31 mouse cellular contexts compared by ENCODE assay signal in the genomic region with DNA sequence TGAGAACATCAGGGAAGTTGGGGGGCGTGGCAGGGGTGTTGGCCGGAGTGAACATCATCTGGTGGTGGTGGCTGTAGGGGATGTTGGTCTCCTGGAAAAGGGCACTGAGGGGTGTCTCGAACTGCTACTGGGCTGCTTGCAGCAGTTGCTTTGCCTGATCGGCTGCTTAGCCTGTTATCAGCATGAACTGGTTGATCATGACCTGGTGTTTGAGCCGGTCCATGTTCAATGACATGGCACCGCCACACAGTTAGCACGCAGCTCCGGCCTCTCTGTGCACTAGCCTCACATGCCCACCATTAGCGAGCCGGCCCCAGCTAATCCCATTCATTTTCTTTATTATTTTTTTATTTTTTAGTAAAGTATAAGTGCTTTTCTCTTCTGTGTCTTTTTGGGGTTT. TPM values are rescaled to one million over a fixed set of nuclear protein-coding genes. Genes with fewer than 3 reads are reported as not detected.
A peak's percentile ranks its signal among the peaks of the same experiment; 100 is the strongest.
DNase-seq lines count a peak whose midpoint lies in the region; ATAC-seq and TF ChIP-seq lines count a peak whose summit lies in the region.
"Had no signal": no experiment of that assay in that cellular context is flagged by ENCODE, and none has a peak within 500 bp of the region (broad histone marks: within the 10 kb centered on the region; RNA-seq: fewer than 3 reads in every experiment).

No protein-coding gene starts in this region.

- no peak for TF ChIP-seq CTCF in MEL (IDR thresholded peaks at IDR 0.05 in 2 of 3, conservative IDR thresholded peaks at IDR 0.05 in 1 of 3; ENCODE audit: control insufficient read depth in 1 of 3, insufficient read depth in 1 of 3, low read depth in 2 of 3, low read length in 3 of 3, poor library complexity in 1 of 3, severe bottlenecking in 1 of 3)

- WGBS in liver, embryonic 11.5 days: 85% methylated on average over 10 of the region's 10 CpGs
- 73% methylated on average over 10 of the region's 10 CpGs for WGBS in liver, embryonic 12.5 days (ENCODE audit: insufficient replicate concordance)
- WGBS in hindbrain, embryonic 12.5 days: 93% methylated on average over 10 of the region's 10 CpGs

- no peak overlapping the region for H3K27ac ChIP-seq in liver, embryonic 11.5 days (ENCODE audit: low read depth, low read length)
- no peak overlapping the region for H3K27ac ChIP-seq in liver, embryonic 12.5 days
- H3K27ac ChIP-seq in MEL (ENCODE audit: control insufficient read depth, low read depth, low read length): peak overlapping the region; percentile 9; the same call in 1 of the 2 replicates
- H3K27ac ChIP-seq in hindbrain, embryonic 12.5 days: no peak overlapping the region
- H3K27ac ChIP-seq: embryonic facial prominence, embryonic 13.5 days; embryonic facial prominence, embryonic 15.5 days; forebrain, embryonic 13.5 days; forebrain, embryonic 15.5 days had no signal

- no peak for TF ChIP-seq EP300 in MEL (IDR thresholded peaks at IDR 0.05; ENCODE audit: low read depth in 1 of 2, low read length in 2 of 2)

- H3K9ac ChIP-seq in liver, embryonic 11.5 days (ENCODE audit: low read depth, low read length): no peak overlapping the region
- H3K9ac ChIP-seq in liver, embryonic 12.5 days: no peak overlapping the region
- H3K9ac ChIP-seq in MEL (ENCODE audit: control insufficient read depth, low read depth, low read length, poor library complexity, severe bottlenecking): no peak overlapping the region
- H3K9ac ChIP-seq in hindbrain, embryonic 12.5 days: no peak overlapping the region
- H3K9ac ChIP-seq: embryonic facial prominence, embryonic 13.5 days; embryonic facial prominence, embryonic 15.5 days; forebrain, embryonic 13.5 days; forebrain, embryonic 15.5 days; forebrain, postnatal 0 days had no signal

- H3K4me3 ChIP-seq in liver, embryonic 11.5 days (ENCODE audit: low read depth, low read length): no peak overlapping the region
- H3K4me3 ChIP-seq in liver, embryonic 12.5 days: no peak overlapping the region
- peak overlapping the region in 1 of 2 experiments; percentile 5; a peak in 1 of 4 replicates for H3K4me3 ChIP-seq in MEL (ENCODE audit: control insufficient read depth in 1 of 2, insufficient read depth in 1 of 2, low read depth in 2 of 2, low read length in 2 of 2)
- H3K4me3 ChIP-seq in hindbrain, embryonic 12.5 days: no peak overlapping the region
- H3K4me3 ChIP-seq: embryonic facial prominence, embryonic 13.5 days; embryonic facial prominence, embryonic 15.5 days; erythroblast, embryonic 14.5 days; forebrain, embryonic 13.5 days; forebrain, embryonic 15.5 days had no signal

- H3K27me3 ChIP-seq in liver, embryonic 11.5 days (replicated peaks; ENCODE audit: control insufficient read depth, insufficient read depth, low read length): no peaks in the 10 kb centered on the region
- H3K27me3 ChIP-seq in liver, embryonic 12.5 days (replicated peaks): no peaks in the 10 kb centered on the region
- no peaks in the 10 kb centered on the region for H3K27me3 ChIP-seq in MEL (ENCODE audit: control insufficient read depth in 1 of 2, insufficient read depth in 2 of 2, low read length in 2 of 2)
- no peaks in the 10 kb centered on the region for H3K27me3 ChIP-seq in hindbrain, embryonic 12.5 days
- H3K27me3 ChIP-seq: CH12.LX; embryonic facial prominence, embryonic 13.5 days; embryonic facial prominence, embryonic 15.5 days; forebrain, embryonic 13.5 days; forebrain, embryonic 15.5 days had no signal

- H3K4me2 ChIP-seq in liver, embryonic 11.5 days: no peak overlapping the region
- H3K4me2 ChIP-seq in liver, embryonic 12.5 days: no peak overlapping the region
- H3K4me2 ChIP-seq in hindbrain, embryonic 12.5 days (replicated peaks): no peak overlapping the region
- H3K4me2 ChIP-seq: embryonic facial prominence, embryonic 13.5 days; embryonic facial prominence, embryonic 15.5 days; forebrain, embryonic 13.5 days; forebrain, embryonic 15.5 days had no signal

- H3K36me3 ChIP-seq in liver, embryonic 11.5 days (ENCODE audit: control insufficient read depth, insufficient read depth, low read length): no peaks in the 10 kb centered on the region
- no peaks in the 10 kb centered on the region for H3K36me3 ChIP-seq in liver, embryonic 12.5 days
- peaks cover 0 to 7% of the 10 kb centered on the region in 2 experiments; a peak in 2 of 4 replicates for H3K36me3 ChIP-seq in MEL (ENCODE audit: control insufficient read depth in 1 of 2, insufficient read depth in 2 of 2, low read length in 2 of 2)
- H3K36me3 ChIP-seq in hindbrain, embryonic 12.5 days: no peaks in the 10 kb centered on the region
- H3K36me3 ChIP-seq: embryonic facial prominence, embryonic 13.5 days; embryonic facial prominence, embryonic 15.5 days; forebrain, embryonic 15.5 days; G1E had no signal

- peak; percentile 19; the same call in 1 of the 2 replicates for ATAC-seq in liver, embryonic 11.5 days (replicated peaks; ENCODE audit: low FRiP score)
- ATAC-seq in liver, embryonic 12.5 days: no peak
- ATAC-seq in erythroid progenitor cell, adult 5-6 weeks (replicated peaks; ENCODE audit: low FRiP score, poor library complexity, severe bottlenecking): peak; percentile 46; the same call in 1 of the 2 replicates
- peak; percentile 64 for ATAC-seq in megakaryocyte-erythroid progenitor cell, adult 5-6 weeks (replicated peaks; ENCODE audit: low FRiP score, low TSS enrichment, poor library complexity, severe bottlenecking)
- ATAC-seq in hindbrain, embryonic 12.5 days (ENCODE audit: low FRiP score): no peak
- ATAC-seq: CD4-positive, CD25-positive, alpha-beta regulatory T cell, adult 4 months; forebrain, embryonic 13.5 days; forebrain, embryonic 15.5 days; forebrain, postnatal 0 days had no signal

- DNase-seq in liver, embryonic 11.5 days (ENCODE audit: low spot score): no peak
- peak; percentile 44 for DNase-seq in MEL (ENCODE audit: low read depth, low spot score)
- DNase-seq in layer of hippocampus, adult 18-20 months (ENCODE audit: low spot score in 2 of 2): no peak
- DNase-seq: adrenal gland, adult 2 months; adrenal gland, postnatal 10 days; adrenal gland, postnatal 25 days; B cell, adult 2 months; cerebellum, adult 11 months; cerebellum, adult 18-20 months; cerebellum, adult 8-10 months; cerebellum, adult 9-11 months; cerebellum, postnatal 14 days; cerebellum, postnatal 36 days; embryo, embryonic 11 days; forebrain, postnatal 0 days had no signal

- TF ChIP-seq POLR2A in MEL (IDR thresholded peaks at IDR 0.05; ENCODE audit: control insufficient read depth in 1 of 2, insufficient read depth in 1 of 2, low read depth in 1 of 2, low read length in 2 of 2, poor library complexity in 1 of 2): no peak

- no peaks in the 10 kb centered on the region for H3K9me3 ChIP-seq in liver, embryonic 11.5 days (ENCODE audit: control insufficient read depth, low read length)
- no peaks in the 10 kb centered on the region for H3K9me3 ChIP-seq in liver, embryonic 12.5 days (replicated peaks)
- no peaks in the 10 kb centered on the region for H3K9me3 ChIP-seq in MEL (replicated peaks; ENCODE audit: insufficient read depth, low read length)
- H3K9me3 ChIP-seq in hindbrain, embryonic 12.5 days (replicated peaks): no peaks in the 10 kb centered on the region
- H3K9me3 ChIP-seq: embryonic facial prominence, embryonic 15.5 days; forebrain, embryonic 13.5 days; forebrain, embryonic 15.5 days; G1E had no signal

- H3K4me1 ChIP-seq in liver, embryonic 11.5 days (replicated peaks; ENCODE audit: control insufficient read depth, insufficient read depth, low read length): no peaks in the 10 kb centered on the region
- H3K4me1 ChIP-seq in liver, embryonic 12.5 days: no peaks in the 10 kb centered on the region
- H3K4me1 ChIP-seq in MEL (ENCODE audit: control insufficient read depth in 1 of 2, insufficient read depth in 2 of 2, low read length in 2 of 2): peaks cover 11 to 17% of the 10 kb centered on the region in 2 experiments
- H3K4me1 ChIP-seq in hindbrain, embryonic 12.5 days: no peaks in the 10 kb centered on the region
- H3K4me1 ChIP-seq: embryonic facial prominence, embryonic 13.5 days; embryonic facial prominence, embryonic 15.5 days; forebrain, embryonic 13.5 days; forebrain, embryonic 15.5 days had no signal

- TF ChIP-seq RAD21 in MEL (IDR thresholded peaks at IDR 0.05; ENCODE audit: low read depth, low read length): no peak

- H3K79me2 ChIP-seq in MEL (ENCODE audit: control insufficient read depth, insufficient read depth, low read length, poor library complexity): no peaks in the 10 kb centered on the region

TF ChIP-seq in MEL, 35 proteins besides CTCF, POLR2A, EP300 and RAD21 (continues in another document):
- no peak for TF ChIP-seq TAL1 (IDR thresholded peaks at IDR 0.05; ENCODE audit: low read length)
- no peak for TF ChIP-seq USF1 (IDR thresholded peaks at IDR 0.05; ENCODE audit: low read depth, low read length)

RNA-seq across cellular contexts. Expression of gene 1700057G04Rik, which starts 25.7 kb away (rescaled TPM):
- not detected in 2 replicates for polyA plus RNA-seq in liver, embryonic 11.5 days (2014; fragmentation: Nextera tagmentation; extraction: Ambion mirVana)
- polyA plus RNA-seq in liver, embryonic 12.5 days (2016; fragmentation: Nextera tagmentation; extraction: Ambion mirVana): not detected in 2 replicates
- total RNA-seq in MEL (2012; rRNA removed): not detected in 2 replicates
- under 1 TPM in 1 of 2 experiments, not detected in 1; 0.19 TPM for polyA plus RNA-seq in MEL (2012; ENCODE audit: insufficient read depth in 1 of 2, insufficient read length in 2 of 2, low read depth in 1 of 2, low replicate concordance in 2 of 2, missing spikeins in 1 of 2)
- not detected in 2 replicates for total RNA-seq in erythroid progenitor cell, adult 5-6 weeks (2015; ENCODE audit: low replicate concordance)
- not detected in 2 replicates for total RNA-seq in erythroid progenitor cell, adult 5-6 weeks (2017; ENCODE audit: low replicate concordance)
- 2.7 TPM in 1 of 2 replicates, not detected in the other for total RNA-seq in megakaryocyte-erythroid progenitor cell, adult 5-6 weeks (2014; fragmentation: Nextera tagmentation)
- total RNA-seq in megakaryocyte-erythroid progenitor cell, adult 5-6 weeks (2017): not detected in 2 replicates
- polyA plus RNA-seq in hindbrain, embryonic 12.5 days (2016; fragmentation: Nextera tagmentation; extraction: Ambion mirVana): not detected in 2 replicates
- not detected for total RNA-seq in layer of hippocampus, adult 18-20 months (2021)
- total RNA-seq: adrenal gland, adult 2 months; adrenal gland, postnatal 10 days; adrenal gland, postnatal 25 days; adrenal gland, postnatal 4 days; CH12.LX; forebrain, postnatal 0 days had no signal
- polyA plus RNA-seq: adrenal gland, adult 2 months; brain, embryonic 14.5 days; CD4-positive, CD25-positive, alpha-beta regulatory T cell, adult 4 months; embryonic facial prominence, embryonic 11.5 days; embryonic facial prominence, embryonic 13.5 days; embryonic facial prominence, embryonic 15.5 days; erythroblast, embryonic 14.5 days; forebrain, embryonic 11.5 days; forebrain, embryonic 13.5 days; forebrain, embryonic 15.5 days; forebrain, postnatal 0 days; G1E had no signal

RNA-seq across cellular contexts. Expression of gene Plscr2, which starts 59.4 kb away (rescaled TPM):
- 0.55 and 0.60 TPM in 2 replicates for polyA plus RNA-seq in liver, embryonic 11.5 days (2014; fragmentation: Nextera tagmentation; extraction: Ambion mirVana)
- polyA plus RNA-seq in liver, embryonic 12.5 days (2016; fragmentation: Nextera tagmentation; extraction: Ambion mirVana): 0.38 and 0.76 TPM in 2 replicates
- 0.16 and 0.19 TPM in 2 replicates for total RNA-seq in MEL (2012; rRNA removed)
- polyA plus RNA-seq in MEL (2012; ENCODE audit: insufficient read depth in 1 of 2, insufficient read length in 2 of 2, low read depth in 1 of 2, low replicate concordance in 2 of 2, missing spikeins in 1 of 2): under 1 TPM in 1 of 2 experiments, not detected in 1; 0.11 TPM
- 1.4 TPM in 1 of 2 replicates, not detected in the other for total RNA-seq in erythroid progenitor cell, adult 5-6 weeks (2015; ENCODE audit: low replicate concordance)
- 0.26 TPM in 1 of 2 replicates, not detected in the other for total RNA-seq in erythroid progenitor cell, adult 5-6 weeks (2017; ENCODE audit: low replicate concordance)
- 0.48 TPM in 1 of 2 replicates, not detected in the other for total RNA-seq in megakaryocyte-erythroid progenitor cell, adult 5-6 weeks (2014; fragmentation: Nextera tagmentation)
- 3.4 and 3.9 TPM in 2 replicates for total RNA-seq in megakaryocyte-erythroid progenitor cell, adult 5-6 weeks (2017)
- 1.9 and 2.2 TPM in 2 replicates for polyA plus RNA-seq in hindbrain, embryonic 12.5 days (2016; fragmentation: Nextera tagmentation; extraction: Ambion mirVana)
- 1 to 10 TPM; 2.2 to 2.6 TPM for total RNA-seq in layer of hippocampus, adult 18-20 months (2021)
- polyA plus RNA-seq: CD4-positive, CD25-positive, alpha-beta regulatory T cell, adult 4 months; erythroblast, embryonic 14.5 days had no signal

Comparison
In these comparisons a context has a peak if more than half of its experiments do, and no peak if none do; other contexts are left out.
1. ATAC-seq: peak in liver, embryonic 11.5 days (single experiment), erythroid progenitor cell, adult 5-6 weeks (single experiment) and megakaryocyte-erythroid progenitor cell, adult 5-6 weeks (single experiment); none in liver, embryonic 12.5 days (single experiment) and hindbrain, embryonic 12.5 days (single experiment).